Mouse (Mus musculus): Measurements from ENCODE around the gene Wdr91. TPM values are rescaled to one million over a fixed set of nuclear protein-coding genes. Genes with fewer than 3 reads are reported as not detected.

Gene Wdr91
- polyA plus RNA-seq, 1 experiment from 2014 or later = 19.9 TPM

GRCm38 (mm10) chr6:34951518-34951917 is 40.8 kb upstream of the Wdr91 start:
- no peaks in the 10 kb centered on the region for H3K4me1 ChIP-seq (ENCODE audit: insufficient read depth, low read depth, low read length)
- ATAC-seq (no peak), DNase-seq (ENCODE audit: low spot score) (no peak)
- H3K9me3 ChIP-seq (ENCODE audit: low read length) = no peaks in the 10 kb centered on the region
- no peak overlapping the region for H3K9ac ChIP-seq (replicated peaks; ENCODE audit: low read depth)
- no peak overlapping the region for H3K4me3 ChIP-seq (ENCODE audit: low read depth, low read length)
- no peaks in the 10 kb centered on the region for H3K27me3 ChIP-seq (replicated peaks; ENCODE audit: insufficient read depth, low read length)
- no peak for TF ChIP-seq CTCF (IDR thresholded peaks at IDR 0.05)
- no peak overlapping the region for H3K4me2 ChIP-seq (replicated peaks; ENCODE audit: low read depth, low read length)
- 81% methylated on average over 7 of the region's 7 CpGs for WGBS
- no peak overlapping the region for H3K27ac ChIP-seq (ENCODE audit: low read length)
- no peaks in the 10 kb centered on the region for H3K36me3 ChIP-seq (ENCODE audit: insufficient read depth, low read length)

- ATAC-seq = no peak
- no peaks in the 10 kb centered on the region for H3K36me3 ChIP-seq (ENCODE audit: insufficient read depth, low read length)
- 0 out of 2 replicates have a peak overlapping the region, but pooled peaks have one; percentile 11 for H3K4me2 ChIP-seq (replicated peaks; ENCODE audit: low read depth, low read length)
- no peaks in the 10 kb centered on the region for H3K9me3 ChIP-seq (ENCODE audit: low read length)
- no peak for DNase-seq (ENCODE audit: low spot score)
- no peaks in the 10 kb centered on the region for H3K4me1 ChIP-seq (ENCODE audit: insufficient read depth, low read depth, low read length)
- no peaks in the 10 kb centered on the region for H3K27me3 ChIP-seq (replicated peaks; ENCODE audit: insufficient read depth, low read length)
- H3K9ac ChIP-seq (replicated peaks; ENCODE audit: low read depth) = no peak overlapping the region
- no peak overlapping the region for H3K4me3 ChIP-seq (ENCODE audit: low read depth, low read length)
- TF ChIP-seq EP300 (IDR thresholded peaks at IDR 0.05) (no peak), CTCF (IDR thresholded peaks at IDR 0.05) (no peak)
- H3K27ac ChIP-seq (ENCODE audit: low read length) = no peak overlapping the region
- 29% methylated on average over 11 of the region's 11 CpGs for WGBS
These were observed 37.8 kb upstream of the Wdr91 start for GRCm38 (mm10) chr6:34948461-34948860.

- DNase-seq (ENCODE audit: low spot score) (no peak), ATAC-seq (no peak)
- Histone ChIP-seq H3K4me2 (replicated peaks; ENCODE audit: low read depth, low read length) (no peak overlapping the region), H3K4me3 (ENCODE audit: low read depth, low read length) (no peak overlapping the region), H3K4me1 (ENCODE audit: insufficient read depth, low read depth, low read length) (no peaks in the 10 kb centered on the region), H3K27me3 (replicated peaks; ENCODE audit: insufficient read depth, low read length) (no peaks in the 10 kb centered on the region), H3K27ac (ENCODE audit: low read length) (no peak overlapping the region), H3K9me3 (ENCODE audit: low read length) (no peaks in the 10 kb centered on the region), H3K36me3 (ENCODE audit: insufficient read depth, low read length) (no peaks in the 10 kb centered on the region), H3K9ac (replicated peaks; ENCODE audit: low read depth) (no peak overlapping the region)
- TF ChIP-seq CTCF (IDR thresholded peaks at IDR 0.05) (no peak), EP300 (IDR thresholded peaks at IDR 0.05) (no peak)
- WGBS = 83% methylated on average over 1 of the region's 1 CpGs
These were observed 35.9 kb upstream of the Wdr91 start for GRCm38 (mm10) chr6:34946486-34947079.

GRCm38 (mm10) chr6:34943499-34943898 is 32.8 kb upstream of the Wdr91 start:
- Histone ChIP-seq H3K27me3 (replicated peaks; ENCODE audit: insufficient read depth, low read length) (no peaks in the 10 kb centered on the region), H3K36me3 (ENCODE audit: insufficient read depth, low read length) (no peaks in the 10 kb centered on the region), H3K27ac (ENCODE audit: low read length) (no peak overlapping the region), H3K4me1 (ENCODE audit: insufficient read depth, low read depth, low read length) (no peaks in the 10 kb centered on the region), H3K9me3 (ENCODE audit: low read length) (no peaks in the 10 kb centered on the region), H3K4me3 (ENCODE audit: low read depth, low read length) (no peak overlapping the region), H3K4me2 (replicated peaks; ENCODE audit: low read depth, low read length) (no peak overlapping the region), H3K9ac (replicated peaks; ENCODE audit: low read depth) (no peak overlapping the region)
- no peak for ATAC-seq
- WGBS = 49% methylated on average over 5 of the region's 5 CpGs
- no peak for DNase-seq (ENCODE audit: low spot score)
- TF ChIP-seq EP300 (IDR thresholded peaks at IDR 0.05) (no peak), CTCF (IDR thresholded peaks at IDR 0.05) (no peak)

GRCm38 (mm10) chr6:34942446-34942845 is 31.8 kb upstream of the Wdr91 start:
- Histone ChIP-seq H3K4me1 (ENCODE audit: insufficient read depth, low read depth, low read length) (no peaks in the 10 kb centered on the region), H3K27me3 (replicated peaks; ENCODE audit: insufficient read depth, low read length) (no peaks in the 10 kb centered on the region), H3K36me3 (ENCODE audit: insufficient read depth, low read length) (no peaks in the 10 kb centered on the region), H3K9ac (replicated peaks; ENCODE audit: low read depth) (no peak overlapping the region), H3K9me3 (ENCODE audit: low read length) (no peaks in the 10 kb centered on the region), H3K27ac (ENCODE audit: low read length) (no peak overlapping the region), H3K4me3 (ENCODE audit: low read depth, low read length) (no peak overlapping the region), H3K4me2 (replicated peaks; ENCODE audit: low read depth, low read length) (no peak overlapping the region)
- DNase-seq (ENCODE audit: low spot score) (no peak), ATAC-seq (no peak)
- TF ChIP-seq CTCF (IDR thresholded peaks at IDR 0.05) (no peak), EP300 (IDR thresholded peaks at IDR 0.05) (no peak)
- 84% methylated on average over 9 of the region's 9 CpGs for WGBS

GRCm38 (mm10) chr6:34941496-34941895 is 30.8 kb upstream of the Wdr91 start:
- ATAC-seq (no peak), DNase-seq (ENCODE audit: low spot score) (no peak)
- Histone ChIP-seq H3K4me3 (ENCODE audit: low read depth, low read length) (no peak overlapping the region), H3K9ac (replicated peaks; ENCODE audit: low read depth) (no peak overlapping the region), H3K27me3 (replicated peaks; ENCODE audit: insufficient read depth, low read length) (no peaks in the 10 kb centered on the region), H3K9me3 (ENCODE audit: low read length) (no peaks in the 10 kb centered on the region), H3K27ac (ENCODE audit: low read length) (no peak overlapping the region), H3K4me1 (ENCODE audit: insufficient read depth, low read depth, low read length) (no peaks in the 10 kb centered on the region), H3K36me3 (ENCODE audit: insufficient read depth, low read length) (no peaks in the 10 kb centered on the region), H3K4me2 (replicated peaks; ENCODE audit: low read depth, low read length) (no peak overlapping the region)
- TF ChIP-seq EP300 (IDR thresholded peaks at IDR 0.05) (no peak), CTCF (IDR thresholded peaks at IDR 0.05) (no peak)
- 67% methylated on average over 2 of the region's 2 CpGs for WGBS

- Histone ChIP-seq H3K27ac (ENCODE audit: low read length) (no peak overlapping the region), H3K27me3 (replicated peaks; ENCODE audit: insufficient read depth, low read length) (no peaks in the 10 kb centered on the region), H3K4me2 (replicated peaks; ENCODE audit: low read depth, low read length) (no peak overlapping the region), H3K9me3 (ENCODE audit: low read length) (no peaks in the 10 kb centered on the region), H3K9ac (replicated peaks; ENCODE audit: low read depth) (no peak overlapping the region), H3K4me1 (ENCODE audit: insufficient read depth, low read depth, low read length) (no peaks in the 10 kb centered on the region), H3K36me3 (ENCODE audit: insufficient read depth, low read length) (no peaks in the 10 kb centered on the region), H3K4me3 (ENCODE audit: low read depth, low read length) (no peak overlapping the region)
- 86% methylated on average over 8 of the region's 8 CpGs for WGBS
- ATAC-seq (no peak), DNase-seq (ENCODE audit: low spot score) (no peak)
- no peak for TF ChIP-seq EP300 (IDR thresholded peaks at IDR 0.05)
- TF ChIP-seq CTCF (IDR thresholded peaks at IDR 0.05) = no peak
These were observed 28.8 kb upstream of the Wdr91 start for GRCm38 (mm10) chr6:34939451-34939850.
